Mouse (Mus musculus) intestine, embryonic 14.5 days (tissue): ENCODE data around the gene Col15a1. TPM values are rescaled to one million over a fixed set of nuclear protein-coding genes. Genes with fewer than 3 reads are reported as not detected.

ENCODE experiments used
- ATAC-seq: fragments of 200-750 bp; cut with Nextera tagmentation; replicated peaks from 2 replicates; pipeline ENCODE4 v1.8.0; 2017; ENCODE audit warnings: low read depth, moderate number of reproducible peaks, moderate TSS enrichment, moderate library complexity; ENCODE audit not compliant: low FRiP score, low TSS enrichment
- DNase-seq: peaks from one replicate; pipeline ENCODE4 v3.0.0-alpha.2; 2018; ENCODE audit warnings: low spot score
- H3K27ac ChIP-seq: fragments of 300-500 bp; sonication (generic); 2 replicates; pipeline ENCODE4 v1.5.1; 2014; ENCODE audit warnings: low read depth, mild to moderate bottlenecking, control low read depth
- H3K27me3 ChIP-seq: fragments of 300-500 bp; sonication (generic); replicated peaks from 2 replicates; pipeline ENCODE4 v1.6.1; 2014; ENCODE audit warnings: low read length, control low read depth; ENCODE audit not compliant: control insufficient read depth, insufficient read depth
- H3K36me3 ChIP-seq: fragments of 300-500 bp; sonication (generic); 2 replicates; pipeline ENCODE4 v1.6.1; 2014; ENCODE audit warnings: low read length, control low read depth; ENCODE audit not compliant: control insufficient read depth, insufficient read depth
- H3K4me1 ChIP-seq: fragments of 300-500 bp; sonication (generic); replicated peaks from 2 replicates; pipeline ENCODE4 v1.6.1; 2014; ENCODE audit warnings: low read length, control low read depth, mixed read lengths; ENCODE audit not compliant: control insufficient read depth, insufficient read depth
- H3K4me2 ChIP-seq: fragments of 300-500 bp; sonication (generic); 2 replicates; pipeline ENCODE4 v1.6.1; 2014; ENCODE audit warnings: low read length
- H3K4me3 ChIP-seq: fragments of 300-500 bp; sonication (generic); 2 replicates; pipeline ENCODE4 v1.5.1; 2014; ENCODE audit warnings: low read depth, low read length, control low read depth, mixed read lengths
- H3K9ac ChIP-seq: fragments of 300-500 bp; sonication (generic); 2 replicates; pipeline ENCODE4 v1.6.1; 2014; ENCODE audit warnings: mild to moderate bottlenecking, low read length
- H3K9me3 ChIP-seq: fragments of 300-500 bp; sonication (generic); 2 replicates; pipeline ENCODE4 v1.6.1; 2016; ENCODE audit warnings: low read length, control low read depth; ENCODE audit not compliant: control insufficient read depth
- WGBS: fragments of 180-500 bp; shearing (Covaris S2); extraction: QIAGEN DNeasy Blood & Tissue Kit; methylation state at CpG from one replicate; pipeline ENCODE4 v1.1.7; 2014; 5-methylcytosine and 5-hydroxymethylcytosine counted together
- polyA plus RNA-seq: library from polyadenylated mRNA; unstranded; fragments of >200 nt; fragmentation: Nextera tagmentation; extraction: Ambion mirVana; gene quantifications from 2 replicates; pipeline ENCODE4 v1.2.1, GENCODE M21; 2014

Gene Col15a1
- polyA plus RNA-seq, 1 experiment from 2014 or later, result 15.5 TPM

DNA sequence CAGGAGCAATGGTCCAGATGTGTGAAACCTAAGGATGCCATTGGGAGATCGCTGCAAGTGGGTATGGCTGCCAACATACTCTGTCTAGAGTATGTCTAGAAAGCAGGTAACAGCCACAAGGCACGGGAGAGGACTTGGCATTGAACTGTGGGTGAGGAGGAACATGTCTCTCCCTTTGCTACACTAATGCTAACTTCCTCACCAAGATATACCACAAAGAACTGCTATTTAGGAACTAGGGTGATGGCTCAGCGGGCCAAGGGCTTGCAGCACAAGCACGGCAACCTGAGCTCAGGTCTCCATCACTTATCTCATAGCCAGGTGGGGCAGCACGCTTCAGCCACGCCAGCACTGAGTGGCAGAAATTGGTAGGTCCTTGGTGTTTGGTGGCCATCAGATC lies 103.5 kb downstream of the Col15a1 start:
- no peak for ATAC-seq
- Histone ChIP-seq H3K27me3 (no peaks in the 10 kb centered on the region), H3K4me1 (no peaks in the 10 kb centered on the region), H3K9ac (no peak overlapping the region), H3K36me3 (no peaks in the 10 kb centered on the region), H3K27ac (no peak overlapping the region), H3K4me3 (no peak overlapping the region), H3K4me2 (no peak overlapping the region), H3K9me3 (no peaks in the 10 kb centered on the region)
- WGBS, result 91% methylated on average over 6 of the region's 6 CpGs
- no peak for DNase-seq

DNA sequence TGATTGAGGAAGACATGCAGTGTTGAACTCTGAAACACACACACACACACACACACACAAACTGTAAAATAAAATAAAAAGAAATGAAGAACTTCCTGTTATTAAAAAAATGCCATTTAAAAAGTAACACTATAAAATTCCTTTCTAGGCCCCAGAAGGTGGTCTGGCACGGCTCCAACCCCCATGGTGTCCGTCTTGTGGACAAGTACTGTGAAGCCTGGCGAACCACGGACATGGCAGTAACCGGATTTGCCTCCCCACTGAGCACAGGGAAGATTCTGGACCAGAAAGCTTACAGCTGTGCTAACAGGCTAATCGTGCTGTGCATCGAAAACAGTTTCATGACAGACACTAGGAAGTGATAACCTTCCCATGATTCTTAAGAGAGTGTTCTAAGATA lies 104.0 kb downstream of the Col15a1 start:
- Histone ChIP-seq H3K4me3 (no peak overlapping the region), H3K4me2 (no peak overlapping the region), H3K9me3 (no peaks in the 10 kb centered on the region), H3K36me3 (no peaks in the 10 kb centered on the region), H3K9ac (no peak overlapping the region), H3K27ac (no peak overlapping the region), H3K27me3 (no peaks in the 10 kb centered on the region), H3K4me1 (no peaks in the 10 kb centered on the region)
- DNase-seq (no peak), ATAC-seq (no peak)
- WGBS, result 64% methylated on average over 7 of the region's 7 CpGs

DNA sequence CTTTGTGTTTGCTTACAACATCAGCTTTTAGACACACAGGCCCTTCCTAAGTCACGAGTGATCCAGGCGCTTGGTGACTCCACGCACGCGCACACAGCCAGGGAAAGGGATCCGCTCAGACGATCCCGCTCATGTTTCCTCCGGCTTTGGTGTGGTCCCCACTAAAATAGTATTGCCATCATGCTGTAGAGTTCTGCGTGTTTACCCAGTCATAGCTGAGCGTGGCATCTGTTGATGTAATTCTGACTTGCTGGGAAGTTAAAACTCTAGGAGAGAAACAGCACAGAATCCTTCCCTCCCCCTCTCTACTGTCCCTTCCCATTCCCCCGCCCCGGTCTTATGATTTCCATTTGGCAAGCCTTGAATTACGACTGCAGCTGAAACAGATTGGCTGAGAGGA lies 104.7 kb downstream of the Col15a1 start:
- Histone ChIP-seq H3K4me1 (no peaks in the 10 kb centered on the region), H3K27me3 (no peaks in the 10 kb centered on the region), H3K4me2 (no peak overlapping the region), H3K9ac (no peak overlapping the region), H3K4me3 (no peak overlapping the region), H3K36me3 (no peaks in the 10 kb centered on the region), H3K27ac (no peak overlapping the region), H3K9me3 (no peaks in the 10 kb centered on the region)
- ATAC-seq (no peak; the same call in 1 of the 2 replicates), DNase-seq (no peak)
- whole genome bisulfite sequencing, result 73% methylated on average over 14 of the region's 14 CpGs

DNA sequence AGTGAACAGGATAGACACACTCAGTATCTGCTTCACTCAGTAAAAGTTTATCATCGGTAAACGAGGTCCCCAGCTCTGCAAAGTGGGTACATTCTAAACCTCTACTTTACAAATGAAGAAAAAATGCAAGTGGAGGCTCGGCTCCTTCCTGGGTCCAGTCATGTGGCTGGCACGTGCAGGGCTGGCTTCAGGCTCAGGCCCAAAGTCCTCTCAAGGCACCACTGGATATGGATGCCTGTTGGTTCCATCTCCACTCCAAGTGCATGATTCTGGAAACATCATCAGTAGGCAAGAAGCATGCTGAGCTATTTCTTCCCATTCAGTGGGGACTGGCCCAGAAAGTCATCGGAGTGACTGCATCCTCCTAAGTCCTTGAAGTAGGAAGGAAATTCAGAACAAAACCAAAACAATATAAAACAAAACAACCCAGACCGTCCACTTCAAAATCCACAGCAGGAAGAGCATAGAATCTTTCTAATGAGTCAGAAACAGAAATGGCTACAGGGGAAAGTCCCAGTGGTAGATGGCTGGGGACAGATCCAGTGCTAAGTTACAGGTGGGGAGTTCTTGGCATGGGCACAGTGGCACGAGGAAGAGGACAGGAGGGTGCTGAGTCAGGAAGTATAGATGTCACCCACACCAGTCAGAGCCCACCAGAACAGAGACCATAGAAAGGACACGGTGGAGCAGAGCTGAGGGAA lies 105.9 kb downstream of the Col15a1 start:
- 83% methylated on average over 8 of the region's 8 CpGs for WGBS
- ATAC-seq, result no peak
- H3K4me1 ChIP-seq, result no peaks in the 10 kb centered on the region
- H3K27me3 ChIP-seq, result no peaks in the 10 kb centered on the region
- no peak overlapping the region for H3K4me2 ChIP-seq
- H3K4me3 ChIP-seq, result no peak overlapping the region
- no peak overlapping the region for H3K9ac ChIP-seq
- H3K27ac ChIP-seq, result no peak overlapping the region
- no peak for DNase-seq
- no peaks in the 10 kb centered on the region for H3K36me3 ChIP-seq
- no peaks in the 10 kb centered on the region for H3K9me3 ChIP-seq

DNA sequence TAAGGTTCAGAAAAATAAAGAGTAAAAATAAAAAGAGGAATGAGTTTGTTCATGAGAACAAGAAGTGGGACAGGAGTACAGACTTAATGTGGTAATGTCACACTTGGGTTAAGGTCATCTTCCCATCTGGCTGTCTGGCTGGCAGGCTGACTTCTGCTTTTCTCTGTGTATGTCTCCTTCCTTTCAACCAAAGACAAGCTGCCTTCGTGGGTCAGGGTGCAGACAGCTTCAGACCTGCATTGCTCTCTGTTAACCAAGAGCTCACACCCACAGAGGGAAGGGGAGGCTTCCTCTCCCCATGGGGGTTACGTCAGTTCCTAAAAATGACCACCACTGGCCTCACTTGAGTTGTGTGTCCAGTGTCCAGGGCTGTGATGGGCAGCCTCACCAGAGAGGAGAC lies 107.5 kb downstream of the Col15a1 start:
- Histone ChIP-seq H3K4me3 (no peak overlapping the region), H3K9me3 (no peaks in the 10 kb centered on the region), H3K4me2 (no peak overlapping the region), H3K27ac (no peak overlapping the region), H3K36me3 (no peaks in the 10 kb centered on the region), H3K27me3 (no peaks in the 10 kb centered on the region), H3K4me1 (no peaks in the 10 kb centered on the region), H3K9ac (no peak overlapping the region)
- 64% methylated on average over 2 of the region's 2 CpGs for WGBS
- ATAC-seq (no peak), DNase-seq (no peak)

DNA sequence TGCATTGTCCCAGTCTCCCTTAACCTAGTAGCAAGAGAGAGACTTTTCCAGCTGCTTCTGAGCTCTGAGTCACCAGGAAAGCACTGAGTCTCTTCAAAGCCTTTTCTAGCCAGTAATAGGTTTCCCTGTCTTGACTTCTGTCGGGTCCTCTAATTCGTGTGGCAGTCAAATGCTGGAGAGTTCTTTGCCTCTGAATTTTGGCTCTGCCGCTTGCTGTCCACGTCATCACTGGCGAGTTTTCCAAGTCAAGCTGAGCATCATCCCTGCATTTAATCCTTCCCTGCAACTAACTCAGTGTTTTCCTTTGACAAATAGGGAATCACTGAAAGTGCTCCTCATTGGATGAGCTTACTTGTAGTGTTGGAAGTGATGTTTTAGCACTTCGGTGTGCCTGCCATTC lies 108.5 kb downstream of the Col15a1 start:
- Histone ChIP-seq H3K9ac (no peak overlapping the region), H3K27ac (no peak overlapping the region), H3K9me3 (no peaks in the 10 kb centered on the region), H3K36me3 (no peaks in the 10 kb centered on the region), H3K4me3 (no peak overlapping the region), H3K4me2 (no peak overlapping the region), H3K4me1 (no peaks in the 10 kb centered on the region), H3K27me3 (no peaks in the 10 kb centered on the region)
- no peak for DNase-seq
- WGBS, result 69% methylated on average over 6 of the region's 6 CpGs
- no peak for ATAC-seq

DNA sequence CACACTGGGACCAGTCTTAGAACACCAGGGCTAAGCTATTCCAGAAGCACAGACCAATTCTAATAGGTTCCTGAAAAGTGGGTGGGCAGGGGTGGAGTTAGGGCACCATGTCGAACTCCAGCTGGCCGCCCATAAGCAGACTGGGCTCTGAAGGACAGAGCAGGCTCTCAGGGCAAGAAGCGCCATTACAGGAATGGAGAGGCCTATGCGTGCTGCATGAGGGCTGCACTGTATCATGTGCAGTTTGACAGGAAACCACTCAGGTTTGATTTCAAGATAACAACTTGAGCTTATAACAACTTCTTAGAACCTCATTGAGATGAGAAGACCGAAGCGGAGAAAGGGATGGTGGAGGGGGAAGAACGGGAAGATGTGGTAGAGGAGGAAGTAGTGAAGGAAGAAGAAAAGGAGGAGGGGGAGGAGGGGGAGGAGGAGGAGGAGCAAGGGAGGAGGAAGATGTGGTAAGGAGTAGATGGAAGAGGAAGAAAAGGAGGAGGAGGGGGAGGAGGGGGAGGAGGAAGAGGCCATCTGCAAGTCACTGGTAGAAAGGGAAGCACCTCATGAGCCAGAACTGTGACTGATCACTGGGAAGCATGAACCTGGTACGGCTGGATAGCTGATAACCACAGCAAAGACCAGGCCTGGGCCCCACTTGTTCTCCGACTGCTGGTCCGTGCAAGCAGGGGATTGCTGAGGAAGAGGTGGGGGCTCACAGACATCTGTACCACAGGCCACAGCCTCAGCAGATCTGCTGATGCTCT lies 111.8 kb downstream of the Col15a1 start:
- no peak overlapping the region for H3K4me2 ChIP-seq
- no peaks in the 10 kb centered on the region for H3K36me3 ChIP-seq
- no peaks in the 10 kb centered on the region for H3K27me3 ChIP-seq
- DNase-seq (no peak), ATAC-seq (no peak)
- no peaks in the 10 kb centered on the region for H3K9me3 ChIP-seq
- H3K4me1 ChIP-seq, result no peaks in the 10 kb centered on the region
- no peak overlapping the region for H3K9ac ChIP-seq
- H3K4me3 ChIP-seq, result no peak overlapping the region
- 63% methylated on average over 10 of the region's 10 CpGs for WGBS
- H3K27ac ChIP-seq, result no peak overlapping the region

DNA sequence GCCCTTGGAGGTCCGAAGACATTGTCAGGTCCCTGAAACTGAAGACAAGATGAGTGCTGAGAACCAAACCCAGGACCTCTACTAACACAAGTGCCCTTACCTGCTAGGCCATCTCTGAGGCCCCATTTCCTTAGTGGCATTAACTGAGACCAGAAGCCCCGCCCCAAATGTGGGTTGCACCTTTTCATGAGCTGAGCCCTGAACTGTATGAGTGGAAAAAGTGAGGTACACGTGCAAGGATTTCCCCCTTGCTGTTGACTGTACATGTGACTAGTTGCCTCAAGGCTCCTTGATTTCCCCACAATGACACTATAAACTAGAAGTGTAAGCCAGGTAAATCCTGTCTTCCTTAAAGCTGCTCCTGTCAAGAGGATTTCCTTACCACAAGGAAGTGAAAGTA lies 114.4 kb downstream of the Col15a1 start:
- ATAC-seq (no peak), DNase-seq (no peak)
- Histone ChIP-seq H3K9ac (no peak overlapping the region), H3K27me3 (no peaks in the 10 kb centered on the region), H3K9me3 (no peaks in the 10 kb centered on the region), H3K4me3 (no peak overlapping the region), H3K4me1 (no peaks in the 10 kb centered on the region), H3K27ac (no peak overlapping the region), H3K4me2 (no peak overlapping the region), H3K36me3 (no peaks in the 10 kb centered on the region)
- WGBS, result 73% methylated on average over 3 of the region's 3 CpGs

DNA sequence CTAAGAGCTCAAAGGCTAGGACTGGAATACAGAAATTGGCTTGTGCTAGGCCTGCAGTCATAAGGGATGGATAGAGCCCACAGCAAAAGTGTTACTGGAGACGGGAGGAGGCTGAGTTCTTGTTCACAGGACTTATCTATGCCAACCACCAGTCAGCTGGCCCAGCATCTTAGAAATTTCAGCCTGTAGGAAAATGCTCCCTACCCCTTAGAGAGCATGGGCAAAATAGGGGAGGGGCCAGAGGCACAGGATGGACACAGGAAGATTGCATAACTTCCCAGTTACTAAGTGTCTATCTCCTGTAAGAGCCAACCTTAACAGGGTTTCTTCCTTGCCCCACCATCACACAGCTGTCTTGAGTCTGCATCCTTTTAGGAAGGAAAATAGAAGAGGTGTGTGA lies 116.2 kb downstream of the Col15a1 start:
- no peaks in the 10 kb centered on the region for H3K36me3 ChIP-seq
- H3K9ac ChIP-seq, result no peak overlapping the region
- no peak for DNase-seq
- no peak overlapping the region for H3K4me3 ChIP-seq
- H3K9me3 ChIP-seq, result no peaks in the 10 kb centered on the region
- H3K4me2 ChIP-seq, result no peak overlapping the region
- ATAC-seq, result no peak
- H3K27ac ChIP-seq, result no peak overlapping the region
- WGBS, result 68% methylated on average over 1 of the region's 1 CpGs
- no peaks in the 10 kb centered on the region for H3K4me1 ChIP-seq
- H3K27me3 ChIP-seq, result no peaks in the 10 kb centered on the region
